13 mouse cellular contexts compared by ENCODE assay signal in genomic region chr6:134365952-134366351, GRCm38 (mm10). TPM values are rescaled to one million over a fixed set of nuclear protein-coding genes. Genes with fewer than 3 reads are reported as not detected.
A peak's percentile ranks its signal among the peaks of the same experiment; 100 is the strongest.
DNase-seq lines count a peak whose midpoint lies in the region; ATAC-seq and TF ChIP-seq lines count a peak whose summit lies in the region.
"Had no signal": no experiment of that assay in that cellular context is flagged by ENCODE, and none has a peak within 500 bp of the region (broad histone marks: within the 10 kb centered on the region; RNA-seq: fewer than 3 reads in every experiment).

No protein-coding gene starts in this region.

- peak; percentile 52 for ATAC-seq in megakaryocyte progenitor cell, adult 5-6 weeks (replicated peaks; ENCODE audit: poor library complexity)
- no peak for ATAC-seq in neural tube, embryonic 15.5 days (ENCODE audit: low FRiP score)

- H3K4me2 ChIP-seq in neural tube, embryonic 15.5 days = no peak overlapping the region
- H3K4me2 ChIP-seq: forebrain, embryonic 12.5 days; limb, embryonic 12.5 days; midbrain, embryonic 11.5 days had no signal

- peaks cover 0 to 42% of the 10 kb centered on the region in 2 experiments for H3K4me1 ChIP-seq in MEL (ENCODE audit: control insufficient read depth in 1 of 2, insufficient read depth in 2 of 2, low read length in 2 of 2)
- H3K4me1 ChIP-seq in neural tube, embryonic 15.5 days = peaks cover 3% of the 10 kb centered on the region; the same call in 1 of the 2 replicates
- H3K4me1 ChIP-seq: forebrain, embryonic 12.5 days had no signal

- TF ChIP-seq POLR2A in MEL (IDR thresholded peaks at IDR 0.05; ENCODE audit: control insufficient read depth in 1 of 2, insufficient read depth in 1 of 2, low read depth in 1 of 2, low read length in 2 of 2, poor library complexity in 1 of 2) = no peak

- no peaks in the 10 kb centered on the region for H3K9me3 ChIP-seq in MEL (replicated peaks; ENCODE audit: insufficient read depth, low read length)
- no peaks in the 10 kb centered on the region for H3K9me3 ChIP-seq in neural tube, embryonic 15.5 days (replicated peaks)
- H3K9me3 ChIP-seq: forebrain, embryonic 12.5 days; limb, embryonic 12.5 days had no signal

- TF ChIP-seq RAD21 in MEL (IDR thresholded peaks at IDR 0.05; ENCODE audit: low read depth, low read length) = peak; percentile 0; the same call in 1 of the 2 replicates

- no peaks in the 10 kb centered on the region for H3K79me2 ChIP-seq in MEL (ENCODE audit: control insufficient read depth, insufficient read depth, low read length, poor library complexity)

- TF ChIP-seq CTCF in layer of hippocampus, adult 2 months (conservative IDR thresholded peaks at IDR 0.05) = peak; percentile 28
- no peak for TF ChIP-seq CTCF in MEL (IDR thresholded peaks at IDR 0.05 in 2 of 3, conservative IDR thresholded peaks at IDR 0.05 in 1 of 3; ENCODE audit: control insufficient read depth in 1 of 3, insufficient read depth in 1 of 3, low read depth in 2 of 3, low read length in 3 of 3, poor library complexity in 1 of 3, severe bottlenecking in 1 of 3)

- H3K27me3 ChIP-seq in MEL (ENCODE audit: control insufficient read depth in 1 of 2, insufficient read depth in 2 of 2, low read length in 2 of 2) = no peaks in the 10 kb centered on the region
- no peaks in the 10 kb centered on the region for H3K27me3 ChIP-seq in neural tube, embryonic 15.5 days (replicated peaks)
- H3K27me3 ChIP-seq: forebrain, embryonic 12.5 days; limb, embryonic 12.5 days had no signal

- H3K27ac ChIP-seq in layer of hippocampus, adult 2 months = no peak overlapping the region
- peak overlapping the region; percentile 86 for H3K27ac ChIP-seq in MEL (ENCODE audit: control insufficient read depth, low read depth, low read length)
- H3K27ac ChIP-seq in neural tube, embryonic 15.5 days (replicated peaks) = no peak overlapping the region
- H3K27ac ChIP-seq: forebrain, embryonic 12.5 days; limb, embryonic 12.5 days had no signal

- DNase-seq in adrenal gland, postnatal 25 days = peak; percentile 24
- DNase-seq in adrenal gland, adult 18-20 months (ENCODE audit: low spot score in 2 of 2) = no peak
- no peak for DNase-seq in layer of hippocampus, adult 2 months (ENCODE audit: low spot score in 2 of 2)
- DNase-seq in layer of hippocampus, postnatal 14 days (ENCODE audit: low spot score in 2 of 2) = no peak
- peak; percentile 23 for DNase-seq in MEL (ENCODE audit: low read depth, low spot score)
- no peak for DNase-seq in spleen, postnatal 36 days (ENCODE audit: low spot score in 2 of 2)
- DNase-seq: gastrocnemius, postnatal 36 days; right cerebral cortex, postnatal 4 days had no signal

- H3K4me3 ChIP-seq in layer of hippocampus, adult 2 months = no peak overlapping the region
- no peak overlapping the region for H3K4me3 ChIP-seq in MEL (ENCODE audit: control insufficient read depth in 1 of 2, insufficient read depth in 1 of 2, low read depth in 2 of 2, low read length in 2 of 2)
- no peak overlapping the region for H3K4me3 ChIP-seq in neural tube, embryonic 15.5 days (replicated peaks)
- H3K4me3 ChIP-seq: forebrain, embryonic 12.5 days; limb, embryonic 12.5 days had no signal

- no peak overlapping the region for H3K9ac ChIP-seq in MEL (ENCODE audit: control insufficient read depth, low read depth, low read length, poor library complexity, severe bottlenecking)
- no peak overlapping the region for H3K9ac ChIP-seq in neural tube, embryonic 15.5 days (replicated peaks)
- H3K9ac ChIP-seq: forebrain, embryonic 12.5 days; limb, embryonic 12.5 days had no signal

- H3K36me3 ChIP-seq in MEL (ENCODE audit: control insufficient read depth in 1 of 2, insufficient read depth in 2 of 2, low read length in 2 of 2) = peaks cover 0 to 14% of the 10 kb centered on the region in 2 experiments; a peak in 2 of 4 replicates
- no peaks in the 10 kb centered on the region for H3K36me3 ChIP-seq in neural tube, embryonic 15.5 days
- H3K36me3 ChIP-seq: forebrain, embryonic 12.5 days; limb, embryonic 12.5 days had no signal

- TF ChIP-seq EP300 in MEL (IDR thresholded peaks at IDR 0.05; ENCODE audit: low read depth in 1 of 2, low read length in 2 of 2) = no peak

- 81% methylated on average over 4 of the region's 4 CpGs for WGBS in neural tube, embryonic 15.5 days

TF ChIP-seq in MEL, 35 proteins besides CTCF, POLR2A, EP300 and RAD21:
- TF ChIP-seq CHD2 (IDR thresholded peaks at IDR 0.05; ENCODE audit: low read length) (no peak), TBP (IDR thresholded peaks at IDR 0.05; ENCODE audit: low read depth, low read length) (no peak), ETS1 (IDR thresholded peaks at IDR 0.05; ENCODE audit: low read depth, low read length) (no peak), MEF2A (IDR thresholded peaks at IDR 0.05; ENCODE audit: extremely low read depth, insufficient replicate concordance, low read depth, low read length, poor library complexity, severe bottlenecking) (no peak), MAX (IDR thresholded peaks at IDR 0.05; ENCODE audit: low read length) (no peak)

RNA-seq across cellular contexts. Expression of gene Bcl2l14, which starts 30.2 kb away (rescaled TPM):
- total RNA-seq in adrenal gland, postnatal 25 days (2021) = 0.24 TPM in 1 of 2 replicates, not detected in the other
- total RNA-seq in adrenal gland, adult 18-20 months (2021) = not detected
- not detected for total RNA-seq in layer of hippocampus, adult 2 months (2021)
- total RNA-seq in layer of hippocampus, postnatal 14 days (2021) = not detected
- total RNA-seq in MEL (2012; rRNA removed) = 0.65 and 1.0 TPM in 2 replicates
- polyA plus RNA-seq in MEL (2012; ENCODE audit: insufficient read depth in 1 of 2, insufficient read length in 2 of 2, low read depth in 1 of 2, low replicate concordance in 2 of 2, missing spikeins in 1 of 2) = 1 to 10 TPM in 1 of 2 experiments, not detected in 1; 1.4 TPM
- total RNA-seq in megakaryocyte progenitor cell, adult 5-6 weeks (2015) = 1.3 and 1.4 TPM in 2 replicates
- 1.3 and 1.6 TPM in 2 replicates for total RNA-seq in megakaryocyte progenitor cell, adult 5-6 weeks (2017)
- 0.18 and 6.7 TPM in 2 replicates for polyA plus RNA-seq in neural tube, embryonic 15.5 days (2015; fragmentation: Nextera tagmentation; extraction: Ambion mirVana)
- total RNA-seq: gastrocnemius, postnatal 36 days had no signal
- polyA plus RNA-seq: midbrain, embryonic 11.5 days had no signal

Comparison
In these comparisons a context has a peak if more than half of its experiments do, and no peak if none do; other contexts are left out.
1. DNase-seq: peak in adrenal gland, postnatal 25 days (single experiment) and MEL (single experiment); none in adrenal gland, adult 18-20 months (0 of 2), layer of hippocampus, adult 2 months (0 of 2), layer of hippocampus, postnatal 14 days (0 of 2) and spleen, postnatal 36 days (0 of 2).